Mouse (Mus musculus) G1E (cell line): ENCODE data around the gene Rp9. TPM values are rescaled to one million over a fixed set of nuclear protein-coding genes. Genes with fewer than 3 reads are reported as not detected.

Experiments used
- ATAC-seq: 2 replicates; pipeline ENCODE4 v1.8.0; 2016; ENCODE audit warnings: mild to moderate bottlenecking; ENCODE audit not compliant: insufficient number of reproducible peaks, poor library complexity, low FRiP score, severe bottlenecking; ENCODE audit errors: extremely low read depth
- DNase-seq: peaks from one replicate; pipeline ENCODE4 v3.0.0; 2012; ENCODE audit warnings: low spot score
- H3K27me3 ChIP-seq: 2 replicates; pipeline ENCODE4 v1.6.1; 2012; ENCODE audit warnings: mild to moderate bottlenecking, low read length, inconsistent platforms; ENCODE audit not compliant: insufficient read depth
- H3K36me3 ChIP-seq: replicated peaks from 2 replicates; pipeline ENCODE3; 2012; ENCODE audit warnings: mild to moderate bottlenecking, inconsistent platforms
- H3K4me1 ChIP-seq: 2 replicates; pipeline ENCODE4 v1.6.1; 2012; ENCODE audit warnings: low read depth, low read length, inconsistent platforms, mixed read lengths; ENCODE audit not compliant: insufficient read depth
- H3K4me3 ChIP-seq: 2 replicates; pipeline ENCODE4 v1.5.1; 2012; ENCODE audit warnings: low read depth, mild to moderate bottlenecking, inconsistent platforms, low read length, moderate library complexity, mixed read lengths
- H3K9me3 ChIP-seq: replicated peaks from 2 replicates; pipeline ENCODE4 v1.6.1; 2012; ENCODE audit warnings: inconsistent platforms
- CTCF ChIP-seq: IDR thresholded peaks from 2 replicates; pipeline ENCODE4 v1.5.1; 2012; ENCODE audit warnings: low read depth, low read length, inconsistent platforms, mixed read lengths
- GATA1 ChIP-seq: IDR thresholded peaks from 2 replicates; pipeline ENCODE4 v1.6.1; 2012; ENCODE audit warnings: borderline replicate concordance, low read length, inconsistent platforms, mixed read lengths
- GATA2 ChIP-seq: IDR thresholded peaks from 2 replicates; pipeline ENCODE4 v1.6.1; 2012; ENCODE audit warnings: low read depth, low read length, inconsistent platforms, borderline replicate concordance
- POLR2AphosphoS5 ChIP-seq: IDR thresholded peaks from 2 replicates; pipeline ENCODE4 v1.6.1; 2012; ENCODE audit warnings: low read depth, low read length, inconsistent platforms; ENCODE audit not compliant: insufficient replicate concordance
- TAL1 ChIP-seq: conservative IDR thresholded peaks from 2 replicates; pipeline ENCODE4 v1.6.1; 2012; ENCODE audit warnings: low read depth, low read length, inconsistent platforms, mixed read lengths
- polyA plus RNA-seq: library from polyadenylated mRNA; stranded (reverse); fragments of >175 nt; gene quantifications from 2 replicates; pipeline ENCODE4 v1.2.3, GENCODE M21; 2012
- total RNA-seq, 2 experiments: library from RNA; stranded (forward) in 1 of 2; stranded (reverse) in 1 of 2; fragments of 200-1000 nt in 1 of 2; fragments of >200 nt in 1 of 2; fragmentation: Nextera tagmentation in 1 of 2; gene quantifications; 2 replicates each; pipeline ENCODE4 v1.2.3; 2014 to 2017

The Rp9 gene
- total and polyA plus RNA-seq, 3 experiments, result 104 to 130 (median 113) TPM

GRCm38 (mm10) chr9:22402976-22403375, 66.6 kb downstream of the Rp9 start:
- ATAC-seq (no peak), DNase-seq (no peak)
- TF ChIP-seq POLR2AphosphoS5 (no peak), GATA1 (no peak), GATA2 (no peak)
- H3K9me3 ChIP-seq, result no peaks in the 10 kb centered on the region
- no peaks in the 10 kb centered on the region for H3K27me3 ChIP-seq
- H3K4me3 ChIP-seq, result no peak overlapping the region
- no peaks in the 10 kb centered on the region for H3K36me3 ChIP-seq
- H3K4me1 ChIP-seq, result peaks cover 16% of the 10 kb centered on the region

- DNase-seq, result no peak
- TF ChIP-seq POLR2AphosphoS5, result no peak
- no peak for TF ChIP-seq GATA1
- TF ChIP-seq GATA2, result no peak
- TF ChIP-seq CTCF, result no peak
These were observed 67.5 kb downstream of the Rp9 start for GRCm38 (mm10) chr9:22402001-22402400.

GRCm38 (mm10) chr9:22399021-22399420, 70.5 kb downstream of the Rp9 start:
- TF ChIP-seq CTCF, result no peak
- no peak for TF ChIP-seq GATA2
- no peak for TF ChIP-seq GATA1
- TF ChIP-seq TAL1, result no peak
- no peak for TF ChIP-seq POLR2AphosphoS5
- Histone ChIP-seq H3K4me1 (peaks cover 22% of the 10 kb centered on the region), H3K27me3 (no peaks in the 10 kb centered on the region), H3K4me3 (no peak overlapping the region), H3K36me3 (peaks cover 20% of the 10 kb centered on the region), H3K9me3 (no peaks in the 10 kb centered on the region)
- no peak for DNase-seq
- ATAC-seq, result no peak

More at GRCm38 (mm10) chr9:22402001-22402400, 67.5 kb downstream of the Rp9 start:
- no peak for ATAC-seq
- H3K4me1 ChIP-seq, result peaks cover 17% of the 10 kb centered on the region
- no peaks in the 10 kb centered on the region for H3K9me3 ChIP-seq
- H3K4me3 ChIP-seq, result no peak overlapping the region
- no peaks in the 10 kb centered on the region for H3K27me3 ChIP-seq
- peaks cover 9% of the 10 kb centered on the region for H3K36me3 ChIP-seq

DNA sequence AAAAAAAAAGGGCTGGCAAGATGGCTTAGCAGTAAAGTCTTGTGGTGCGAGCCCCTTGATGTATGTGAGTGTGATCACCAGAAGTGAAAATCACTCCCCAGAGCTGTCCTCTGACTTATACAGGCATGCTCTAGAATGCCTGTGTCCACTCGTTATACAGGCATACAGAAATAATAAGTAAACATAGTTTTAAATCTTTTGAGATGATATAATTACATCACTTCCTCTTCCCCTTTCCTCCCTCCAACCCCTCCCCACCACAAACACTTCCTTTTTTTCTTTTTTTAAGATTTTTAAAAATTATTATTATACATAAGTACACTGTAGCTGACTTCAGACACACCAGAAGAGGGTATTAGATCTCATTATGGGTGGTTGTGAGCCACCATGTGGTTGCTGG, 74.8 kb downstream of the Rp9 start:
- H3K4me1 ChIP-seq, result peaks cover 24% of the 10 kb centered on the region
- no peak for DNase-seq
- H3K4me3 ChIP-seq, result no peak overlapping the region
- TF ChIP-seq TAL1 (no peak), POLR2AphosphoS5 (no peak), GATA1 (no peak), CTCF (no peak)
- H3K36me3 ChIP-seq, result peaks cover 25% of the 10 kb centered on the region
- ATAC-seq, result no peak
- no peaks in the 10 kb centered on the region for H3K27me3 ChIP-seq
- H3K9me3 ChIP-seq, result no peaks in the 10 kb centered on the region

- peaks cover 35% of the 10 kb centered on the region for H3K4me1 ChIP-seq
- TF ChIP-seq GATA1 (no peak), TAL1 (no peak), GATA2 (no peak), CTCF (no peak), POLR2AphosphoS5 (no peak)
- DNase-seq (no peak), ATAC-seq (no peak)
- H3K4me3 ChIP-seq, result no peak overlapping the region; the same call in 1 of the 2 replicates
- H3K36me3 ChIP-seq, result peaks cover 20% of the 10 kb centered on the region
- H3K27me3 ChIP-seq, result no peaks in the 10 kb centered on the region
- H3K9me3 ChIP-seq, result no peaks in the 10 kb centered on the region
These were observed 79.2 kb downstream of the Rp9 start for GRCm38 (mm10) chr9:22390390-22390789.

- H3K4me3 ChIP-seq, result peak overlapping the region; percentile 83; the same call in 1 of the 2 replicates
- H3K9me3 ChIP-seq, result no peaks in the 10 kb centered on the region
- peaks cover 38% of the 10 kb centered on the region for H3K4me1 ChIP-seq
- DNase-seq, result no peak
- no peaks in the 10 kb centered on the region for H3K27me3 ChIP-seq
- TF ChIP-seq TAL1 (no peak), POLR2AphosphoS5 (no peak), GATA1 (no peak), GATA2 (no peak), CTCF (no peak)
- ATAC-seq, result no peak
- peaks cover 21% of the 10 kb centered on the region for H3K36me3 ChIP-seq
These were observed 79.8 kb downstream of the Rp9 start for GRCm38 (mm10) chr9:22389736-22390245.
